Mouse (Mus musculus): Measurements from ENCODE around the gene Birc5. TPM values are rescaled to one million over a fixed set of nuclear protein-coding genes. Genes with fewer than 3 reads are reported as not detected.
"Not testable (repeated sequence)": the region's sequence is repeated elsewhere in the genome, so short reads cannot be mapped to it uniquely, and the experiment has no call there.

The Birc5 gene
- polyA plus RNA-seq (2015; fragmentation: Nextera tagmentation; extraction: Ambion mirVana), result 306 and 347 TPM in 2 replicates

- H3K27ac ChIP-seq (replicated peaks), result peak within 1 kb of the TSS; percentile 92
- H3K4me3 ChIP-seq (replicated peaks), result peak within 1 kb of the TSS; percentile 77
- peak; percentile 84 for ATAC-seq (ENCODE audit: insufficient read depth)
- peak within 1 kb of the TSS; percentile 90 for H3K4me2 ChIP-seq
- H3K9me3 ChIP-seq (replicated peaks), result no peaks in the 10 kb centered on the region
- peaks cover 72% of the 10 kb centered on the region for H3K4me1 ChIP-seq (replicated peaks)
- peak within 1 kb of the TSS; percentile 90 for H3K9ac ChIP-seq
- H3K36me3 ChIP-seq (replicated peaks), result peaks cover 39% of the 10 kb centered on the region
- under 1% methylated on average over 51 of the region's 51 CpGs for WGBS (ENCODE audit: insufficient replicate concordance)
- no peaks in the 10 kb centered on the region for H3K27me3 ChIP-seq
Observed at GRCm38 (mm10) chr11:117848985-117849671, at the start of gene Birc5. TSS of gene Birc5 (plus strand) at chr11:117849251.

DNA sequence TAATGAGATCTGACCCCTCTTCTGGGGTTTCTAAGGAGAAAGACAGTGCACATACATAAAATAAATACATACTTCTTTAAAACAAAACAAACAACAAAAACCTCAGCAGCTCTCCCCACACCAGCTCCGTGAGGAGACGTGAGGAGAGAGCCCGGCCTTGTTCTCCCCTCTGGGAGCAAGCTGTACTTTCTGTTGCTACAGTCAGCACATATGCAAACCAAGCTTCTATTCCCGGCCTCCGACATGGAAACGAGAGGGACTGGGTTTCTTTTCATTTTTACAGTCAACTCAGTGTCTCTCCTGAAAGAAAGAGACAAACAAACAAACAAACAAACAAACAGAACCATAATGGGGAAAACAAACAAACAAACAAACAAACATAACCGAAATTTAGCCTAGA is 49.0 kb upstream of the Birc5 start:
- 82% methylated on average over 7 of the region's 7 CpGs for WGBS (ENCODE audit: insufficient replicate concordance)
- peak overlapping the region; percentile 70 for H3K4me3 ChIP-seq (replicated peaks)

DNA sequence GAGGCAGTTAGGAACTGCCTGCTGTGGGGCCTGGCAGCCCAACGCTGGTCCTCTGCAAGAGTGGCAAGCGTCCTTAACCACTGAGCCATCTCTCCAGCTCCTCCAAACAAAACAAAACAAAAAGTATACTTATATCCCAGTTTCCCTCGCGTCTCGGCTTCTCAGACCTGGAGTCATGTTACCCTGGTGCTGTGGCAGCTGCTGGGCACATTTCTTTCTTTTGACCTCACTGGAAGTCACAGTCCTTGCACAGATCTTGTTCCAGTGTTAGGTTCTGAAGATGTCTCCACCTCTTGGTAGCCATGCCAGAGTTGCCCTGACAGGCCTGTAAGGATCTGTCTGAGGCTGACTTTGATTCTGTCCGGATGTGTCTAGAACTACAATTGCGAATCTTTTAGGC is 47.4 kb upstream of the Birc5 start:
- Histone ChIP-seq H3K27me3 (no peaks in the 10 kb centered on the region), H3K9ac (peak overlapping the region; percentile 79; the same call in 1 of the 2 replicates), H3K4me3 (replicated peaks) (peak overlapping the region; percentile 70), H3K27ac (replicated peaks) (peak overlapping the region; percentile 98), H3K4me1 (replicated peaks) (peaks cover 82% of the 10 kb centered on the region), H3K36me3 (replicated peaks) (peaks cover 75% of the 10 kb centered on the region), H3K4me2 (peak overlapping the region; percentile 80), H3K9me3 (replicated peaks) (no peaks in the 10 kb centered on the region)
- no peak for ATAC-seq (ENCODE audit: insufficient read depth)
- 90% methylated on average over 7 of the region's 7 CpGs for WGBS (ENCODE audit: insufficient replicate concordance)

More for the DNA sequence above, 49.0 kb upstream of the Birc5 start:
- Histone ChIP-seq H3K27ac (replicated peaks) (peak overlapping the region; percentile 98), H3K4me2 (peak overlapping the region; percentile 80), H3K9me3 (replicated peaks) (no peaks in the 10 kb centered on the region), H3K36me3 (replicated peaks) (peaks cover 59% of the 10 kb centered on the region), H3K4me1 (replicated peaks) (peaks cover 84% of the 10 kb centered on the region), H3K9ac (peak overlapping the region; percentile 79), H3K27me3 (no peaks in the 10 kb centered on the region)
- ATAC-seq (ENCODE audit: insufficient read depth), result no peak

DNA sequence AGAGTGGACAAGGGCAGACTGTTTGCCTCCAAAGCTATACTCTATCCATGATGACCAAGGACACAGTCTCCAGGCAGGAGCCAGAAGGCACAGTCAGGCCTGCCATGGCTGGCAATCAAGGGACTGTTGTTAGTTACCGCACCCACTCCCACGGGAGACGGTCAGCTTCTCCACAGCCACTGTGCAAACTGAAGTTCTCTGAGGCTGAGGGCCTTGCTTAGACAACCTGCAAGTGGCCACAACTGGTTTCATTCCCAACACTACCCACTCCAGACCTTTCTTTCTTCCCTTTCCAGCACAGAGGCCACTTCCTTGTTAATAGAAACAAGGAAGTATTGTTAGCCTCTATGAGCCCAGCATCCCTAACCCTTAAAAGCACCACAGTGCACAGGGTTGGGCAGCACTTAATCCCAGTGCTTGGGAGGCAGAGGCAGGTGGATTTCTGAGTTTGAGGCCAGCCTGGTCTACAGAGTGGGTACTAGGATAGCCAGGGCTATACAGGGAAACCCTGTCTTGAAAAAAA is 45.8 kb upstream of the Birc5 start:
- H3K4me3 ChIP-seq (replicated peaks), result peak overlapping the region; percentile 70
- H3K4me1 ChIP-seq (replicated peaks), result peaks cover 85% of the 10 kb centered on the region
- H3K4me2 ChIP-seq, result peak overlapping the region; percentile 80
- peaks cover 90% of the 10 kb centered on the region for H3K36me3 ChIP-seq (replicated peaks)
- no peaks in the 10 kb centered on the region for H3K27me3 ChIP-seq
- H3K27ac ChIP-seq (replicated peaks), result peak overlapping the region; percentile 58
- ATAC-seq (ENCODE audit: insufficient read depth), result no peak
- peak overlapping the region; percentile 13; the same call in 1 of the 2 replicates for H3K9ac ChIP-seq
- no peaks in the 10 kb centered on the region for H3K9me3 ChIP-seq (replicated peaks)
- 86% methylated on average over 3 of the region's 3 CpGs for WGBS (ENCODE audit: insufficient replicate concordance)

GRCm38 (mm10) chr11:117806781-117807180 is 42.3 kb upstream of the Birc5 start:
- Histone ChIP-seq H3K9me3 (replicated peaks) (no peaks in the 10 kb centered on the region), H3K9ac (no peak overlapping the region), H3K4me1 (replicated peaks) (peaks cover 85% of the 10 kb centered on the region), H3K4me3 (replicated peaks) (no peak overlapping the region), H3K36me3 (replicated peaks) (peaks cover 76% of the 10 kb centered on the region), H3K4me2 (no peak overlapping the region), H3K27ac (replicated peaks) (peak overlapping the region; percentile 43; the same call in 1 of the 2 replicates), H3K27me3 (no peaks in the 10 kb centered on the region)
- no peak for ATAC-seq (ENCODE audit: insufficient read depth)
- WGBS (ENCODE audit: insufficient replicate concordance), result 87% methylated on average over 6 of the region's 6 CpGs

DNA sequence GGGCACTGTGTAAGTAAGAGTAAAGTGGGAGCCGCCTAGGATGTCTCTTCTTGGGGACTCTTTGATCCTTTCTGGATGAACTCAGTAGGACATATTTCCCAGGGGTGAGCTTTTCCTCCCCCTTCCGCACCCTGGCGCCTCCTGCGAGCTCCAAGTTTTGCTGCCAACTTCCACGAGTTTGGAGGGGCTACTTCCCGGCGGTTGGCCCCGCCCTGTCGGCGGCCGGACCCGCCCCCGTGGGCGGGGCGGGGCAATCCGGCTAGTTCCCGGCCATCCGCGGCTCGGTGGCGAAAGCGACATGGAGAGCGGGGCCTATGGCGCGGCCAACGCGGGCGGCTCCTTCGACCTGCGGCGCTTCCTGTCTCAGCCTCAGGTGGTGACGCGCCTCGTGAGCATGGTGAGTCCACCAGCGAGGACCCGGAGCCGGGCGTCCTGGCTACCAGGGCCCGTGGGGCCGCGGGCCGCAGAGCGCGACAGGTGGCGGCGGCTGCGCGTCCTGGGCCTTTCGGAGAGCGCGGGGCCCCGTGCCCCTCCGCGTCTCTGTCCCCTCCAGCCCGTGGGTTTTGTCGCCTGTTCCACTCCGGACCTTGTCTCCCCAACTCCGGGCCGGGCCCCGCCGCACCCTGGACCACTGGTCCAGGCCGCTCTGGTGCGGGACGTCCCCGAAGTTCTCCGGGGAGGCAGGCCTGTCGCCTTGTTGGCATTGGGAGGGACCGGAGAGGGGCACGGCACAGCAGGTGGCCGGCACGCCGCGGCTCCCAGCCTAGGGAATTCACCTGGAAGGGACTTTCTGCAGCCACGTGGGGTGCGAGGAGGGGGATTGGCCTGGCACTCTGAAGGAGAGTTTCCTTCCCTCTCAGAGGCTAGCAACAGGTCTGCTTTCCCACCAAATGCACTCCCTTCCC is 39.4 kb upstream of the Birc5 start, which contains the start of the genes Gm20708 and Syngr2:
Gene Gm20708 (plus strand): TSS at position 262 of the 905 bp plus-strand sequence.
Gene Syngr2 (plus strand): TSS at position 262 of the 905 bp plus-strand sequence.
- H3K4me3 ChIP-seq (replicated peaks), result peak within 1 kb of the TSS; percentile 86
- peaks cover 86% of the 10 kb centered on the region for H3K4me1 ChIP-seq (replicated peaks)
- ATAC-seq (ENCODE audit: insufficient read depth), result peak; percentile 64
- H3K9ac ChIP-seq, result peak within 1 kb of the TSS; percentile 93
- H3K4me2 ChIP-seq, result peak within 1 kb of the TSS; percentile 98
- H3K27me3 ChIP-seq, result no peaks in the 10 kb centered on the region
- peaks cover 76% of the 10 kb centered on the region for H3K36me3 ChIP-seq (replicated peaks)
- under 1% methylated on average over 75 of the region's 75 CpGs for WGBS (ENCODE audit: insufficient replicate concordance)
- H3K9me3 ChIP-seq (replicated peaks), result no peaks in the 10 kb centered on the region
- H3K27ac ChIP-seq (replicated peaks), result peak within 1 kb of the TSS; percentile 91

DNA sequence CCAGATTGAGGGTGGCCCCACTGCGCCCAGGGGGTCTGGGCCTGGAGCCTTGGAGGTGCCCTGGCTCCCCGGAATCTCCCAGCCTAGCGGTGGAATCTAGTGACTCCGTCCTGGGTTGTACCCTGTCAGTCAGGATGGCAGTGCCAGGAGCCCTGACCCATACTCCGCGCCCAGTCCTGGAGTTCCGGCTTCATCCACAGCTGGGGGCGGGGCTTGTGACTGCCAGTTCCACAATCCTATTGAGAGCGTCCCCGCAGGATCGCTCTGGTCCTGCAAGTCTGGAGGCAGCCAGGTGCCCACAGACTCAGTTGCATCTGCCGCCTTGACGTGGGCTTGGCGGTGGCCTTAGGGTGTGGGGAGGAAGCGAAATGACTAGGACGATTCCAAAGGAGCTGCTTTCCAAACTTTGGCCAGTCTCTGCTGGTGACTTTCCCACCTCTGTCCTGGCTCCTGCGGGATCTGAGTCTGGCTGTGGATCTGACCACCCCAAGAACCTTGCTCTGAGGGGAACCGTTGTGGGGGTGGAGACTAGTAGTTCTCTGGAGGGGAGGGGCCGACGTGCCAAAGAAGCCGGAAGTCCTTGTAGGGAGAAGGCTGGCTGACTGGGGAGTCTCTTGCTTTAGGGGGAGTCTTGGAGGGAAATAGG is 38.5 kb upstream of the Birc5 start:
- Histone ChIP-seq H3K27ac (replicated peaks) (peak overlapping the region; percentile 91), H3K4me3 (replicated peaks) (peak overlapping the region; percentile 86), H3K9me3 (replicated peaks) (no peaks in the 10 kb centered on the region), H3K27me3 (no peaks in the 10 kb centered on the region), H3K4me1 (replicated peaks) (peaks cover 85% of the 10 kb centered on the region), H3K4me2 (peak overlapping the region; percentile 98), H3K36me3 (replicated peaks) (peaks cover 76% of the 10 kb centered on the region), H3K9ac (peak overlapping the region; percentile 93)
- ATAC-seq (ENCODE audit: insufficient read depth), result peak; percentile 73
- under 1% methylated on average over 21 of the region's 21 CpGs for WGBS (ENCODE audit: insufficient replicate concordance)

GRCm38 (mm10) chr11:117813867-117814266 is 35.2 kb upstream of the Birc5 start:
- no peak overlapping the region for H3K4me3 ChIP-seq (replicated peaks)
- WGBS (ENCODE audit: insufficient replicate concordance), result 53% methylated on average over 5 of the region's 5 CpGs
- H3K9me3 ChIP-seq (replicated peaks), result no peaks in the 10 kb centered on the region
- peaks cover 82% of the 10 kb centered on the region for H3K4me1 ChIP-seq (replicated peaks)
- no peaks in the 10 kb centered on the region for H3K27me3 ChIP-seq
- H3K4me2 ChIP-seq, result no peak overlapping the region
- H3K36me3 ChIP-seq (replicated peaks), result peaks cover 78% of the 10 kb centered on the region
- peak overlapping the region; percentile 60 for H3K27ac ChIP-seq (replicated peaks)
- no peak for ATAC-seq (ENCODE audit: insufficient read depth)
- no peak overlapping the region for H3K9ac ChIP-seq

DNA sequence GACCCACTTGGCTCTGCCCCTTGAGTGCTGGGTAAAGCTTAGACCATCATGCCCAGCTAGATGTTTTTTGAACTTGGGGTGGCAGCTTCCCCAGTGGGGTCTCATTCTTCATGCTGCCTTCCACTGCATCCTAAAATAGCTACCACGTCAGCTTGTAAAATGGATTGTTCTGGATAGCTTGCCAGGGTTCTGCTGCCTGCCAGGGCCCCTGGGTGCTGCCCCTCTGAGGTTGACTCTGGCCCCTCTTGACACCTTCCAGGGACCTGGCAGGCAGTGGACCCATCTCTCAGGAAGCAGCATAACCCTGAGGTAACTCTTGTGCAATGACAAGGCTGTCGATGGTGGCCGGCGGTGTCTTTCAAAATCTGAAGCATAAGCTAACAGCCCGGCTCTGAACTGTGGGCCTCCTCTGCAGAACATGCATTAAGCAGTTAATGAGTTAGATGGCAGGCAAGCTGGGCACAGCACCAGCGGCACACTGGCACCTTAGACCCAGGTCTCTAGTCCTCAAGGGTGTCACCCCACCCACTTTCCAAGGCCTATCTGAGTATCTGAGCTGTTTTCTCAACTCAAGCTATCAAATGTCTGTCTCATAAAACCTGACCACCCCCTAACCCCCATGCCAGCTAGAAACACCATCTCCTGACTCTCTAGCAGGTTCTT is 34.2 kb upstream of the Birc5 start:
- Histone ChIP-seq H3K4me3 (replicated peaks) (no peak overlapping the region), H3K27ac (replicated peaks) (peak overlapping the region; percentile 60), H3K27me3 (no peaks in the 10 kb centered on the region), H3K9ac (no peak overlapping the region), H3K4me2 (no peak overlapping the region), H3K36me3 (replicated peaks) (peaks cover 88% of the 10 kb centered on the region), H3K4me1 (replicated peaks) (peaks cover 72% of the 10 kb centered on the region), H3K9me3 (replicated peaks) (no peaks in the 10 kb centered on the region)
- ATAC-seq (ENCODE audit: insufficient read depth), result no peak
- WGBS (ENCODE audit: insufficient replicate concordance), result 71% methylated on average over 6 of the region's 6 CpGs

DNA sequence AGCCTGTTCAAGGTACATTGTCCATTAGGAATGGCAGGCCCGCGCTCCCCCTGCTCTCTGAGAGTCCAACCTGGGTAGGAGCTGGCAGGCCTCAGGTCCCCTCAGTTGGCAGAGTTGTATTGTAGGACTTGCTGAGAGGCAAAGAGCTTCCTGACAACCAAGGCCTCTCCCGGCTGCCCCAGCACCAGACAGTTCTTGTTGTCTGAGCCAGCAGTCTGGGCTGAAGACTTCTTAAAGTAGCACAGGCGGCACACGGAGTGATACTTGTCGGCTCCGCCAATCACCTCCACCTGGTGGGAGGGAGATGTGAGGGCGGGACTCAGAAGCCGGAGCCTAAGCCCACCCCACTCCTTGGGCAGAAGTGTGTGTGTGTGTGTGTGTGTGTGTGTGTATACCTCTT is 33.2 kb upstream of the Birc5 start:
- not testable (repeated sequence) for H3K9me3 ChIP-seq (replicated peaks); H3K9ac ChIP-seq; H3K4me3 ChIP-seq (replicated peaks); ATAC-seq (ENCODE audit: insufficient read depth); H3K27me3 ChIP-seq; H3K4me2 ChIP-seq
- Histone ChIP-seq H3K4me1 (replicated peaks) (peaks cover 68% of the 10 kb centered on the region), H3K27ac (replicated peaks) (peak overlapping the region; percentile 45; the same call in 1 of the 2 replicates), H3K36me3 (replicated peaks) (peaks cover 98% of the 10 kb centered on the region)
- WGBS (ENCODE audit: insufficient replicate concordance), result 83% methylated on average over 9 of the region's 9 CpGs

Data from liver, embryonic 15.5 days (tissue).